Mouse (Mus musculus) NIH3T3 (cell line): ENCODE results near the gene Olfr649.
A peak's percentile ranks its signal among the peaks of the same experiment; 100 is the strongest.

Source experiments
- DNase-seq: peaks from one replicate; pipeline ENCODE4 v3.0.0-alpha.2; 2012; ENCODE audit warnings: low read depth

Gene Olfr649

DNA sequence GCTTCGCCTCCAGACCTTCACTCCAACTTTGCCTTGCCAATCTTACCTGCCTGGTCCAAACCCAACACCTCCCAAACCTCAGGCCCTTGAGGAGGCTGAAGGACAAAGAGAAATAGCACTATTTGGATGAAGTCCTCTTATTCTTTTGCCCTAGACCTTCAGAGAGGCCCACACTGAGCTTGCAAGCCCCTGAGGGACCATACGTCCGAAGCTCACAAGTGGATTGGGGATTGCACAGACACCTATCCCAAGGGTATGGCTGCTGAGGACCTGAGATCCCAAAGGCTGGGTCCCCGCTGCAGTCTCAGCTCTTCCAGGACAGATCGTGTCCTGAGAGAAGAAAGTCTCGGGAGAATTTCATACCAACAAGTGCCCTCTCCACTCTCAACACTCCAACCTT, at the start of gene Olfr649:
Gene Olfr649, minus strand, starts transcription at position 101 of the 400 bp plus-strand sequence.
- DNase-seq: no peak

DNA sequence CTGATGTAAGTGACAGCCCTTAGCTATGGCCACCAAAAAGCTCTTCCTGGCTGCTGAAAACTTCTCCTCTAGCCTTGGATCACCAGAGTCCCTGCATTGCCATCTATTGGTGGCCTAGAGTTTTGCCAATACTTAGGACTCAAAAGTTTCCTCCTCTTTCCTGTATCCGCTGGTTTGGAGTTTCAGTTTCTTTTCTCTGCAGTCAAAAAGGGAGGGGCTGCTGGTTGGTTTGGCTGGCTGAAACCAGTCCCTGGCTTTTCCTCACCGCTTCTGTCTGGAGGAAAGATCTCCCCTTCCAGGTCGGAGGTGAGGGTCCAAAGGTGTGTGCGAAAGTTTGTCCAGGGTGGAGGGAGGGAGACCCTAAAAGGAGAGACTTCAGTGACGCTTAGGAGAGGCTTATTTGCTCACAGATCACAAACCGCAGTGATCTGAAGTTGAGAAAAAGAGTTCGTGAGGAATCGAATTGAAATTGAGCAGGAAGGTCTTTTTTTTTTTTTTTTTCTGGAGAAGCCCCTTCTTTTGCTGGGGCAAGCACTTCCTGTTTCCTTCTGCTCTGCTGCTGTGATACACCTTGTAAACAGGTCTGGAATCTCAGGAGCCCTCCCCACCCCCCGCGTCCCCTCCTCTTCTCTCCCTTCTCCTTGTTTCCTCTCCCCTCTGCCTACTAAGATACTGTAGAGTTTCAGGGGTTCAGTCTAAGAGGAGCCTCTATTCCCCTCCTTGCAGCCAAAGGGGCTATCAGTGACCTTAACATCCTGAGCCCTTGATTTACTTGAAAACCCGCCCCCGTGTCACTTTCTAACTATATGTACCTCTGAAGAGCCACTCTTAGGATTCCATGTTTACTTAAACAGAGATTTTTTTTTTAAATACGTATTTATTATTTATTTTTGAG, 48.7 kb upstream of the Olfr649 start, which contains the start of gene Trim34a:
Gene Trim34a, plus strand, starts transcription at position 171 of the 895 bp plus-strand sequence.
- peak; percentile 84 for DNase-seq

DNA sequence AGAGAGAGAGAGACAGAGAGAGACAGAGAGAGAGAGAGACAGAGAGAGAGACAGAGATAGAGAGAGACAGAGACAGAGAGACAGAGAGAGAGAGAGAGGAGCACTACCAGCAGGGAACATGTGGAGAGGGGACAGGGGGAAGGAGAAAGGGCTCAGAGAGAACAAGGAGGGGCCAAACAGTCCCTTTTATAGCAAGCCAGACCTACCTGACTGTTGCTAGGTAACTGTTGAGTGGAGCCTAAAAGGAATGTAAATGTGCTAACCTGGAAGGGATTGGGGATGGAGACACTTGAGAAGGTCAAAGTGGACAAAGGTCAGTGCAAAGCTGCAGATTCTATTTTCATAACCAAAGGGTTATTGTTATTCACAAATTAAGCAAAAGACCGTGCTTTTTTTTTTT, 47.8 kb upstream of the Olfr649 start:
- DNase-seq: peak; percentile 1

- DNase-seq: no peak
Observed at GRCm38 (mm10) chr7:104240857-104241256, 45.1 kb upstream of the Olfr649 start.

- DNase-seq: peak; percentile 63
Observed at GRCm38 (mm10) chr7:104231203-104231602, 35.4 kb upstream of the Olfr649 start.

- peak; percentile 83 for DNase-seq
Observed at GRCm38 (mm10) chr7:104218701-104219569, 23.1 kb upstream of the Olfr649 start, which contains the start of gene Trim6. TSS of gene Trim6 (plus strand) at chr7:104218793.

GRCm38 (mm10) chr7:104217881-104218280, 22.1 kb upstream of the Olfr649 start:
- no peak for DNase-seq

- no peak for DNase-seq
Observed at GRCm38 (mm10) chr7:104216011-104216535, 20.3 kb upstream of the Olfr649 start.

GRCm38 (mm10) chr7:104206197-104206596, 10.4 kb upstream of the Olfr649 start:
- DNase-seq: no peak

- DNase-seq: peak; percentile 84
Observed at GRCm38 (mm10) chr7:104199822-104200221, 4.0 kb upstream of the Olfr649 start.

GRCm38 (mm10) chr7:104191275-104191674, 4.5 kb downstream of the Olfr649 start:
- no peak for DNase-seq

GRCm38 (mm10) chr7:104183292-104183691, 12.5 kb downstream of the Olfr649 start, which contains the start of gene Olfr648:
TSS of gene Olfr648 (minus strand) at chr7:104183392.
- DNase-seq: no peak

DNA sequence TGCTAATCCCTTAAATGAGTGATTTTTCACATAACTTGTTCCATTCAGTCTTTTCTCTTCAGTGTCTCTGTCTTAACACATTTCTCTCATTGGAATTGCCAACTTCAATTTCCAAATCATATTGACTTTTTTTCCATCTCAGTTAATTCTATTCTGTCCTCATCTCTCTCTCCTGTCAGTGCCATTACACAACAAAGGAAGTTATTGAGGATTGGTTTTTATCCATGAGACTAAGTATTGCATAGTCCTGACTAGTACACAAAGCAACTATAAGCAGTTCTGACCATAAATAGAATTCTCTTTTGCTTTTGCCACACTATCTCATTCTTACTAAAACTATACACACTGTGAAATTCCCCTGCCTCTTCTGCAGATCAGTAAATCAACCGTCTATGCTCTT, 16.7 kb downstream of the Olfr649 start:
- DNase-seq: no peak

DNA sequence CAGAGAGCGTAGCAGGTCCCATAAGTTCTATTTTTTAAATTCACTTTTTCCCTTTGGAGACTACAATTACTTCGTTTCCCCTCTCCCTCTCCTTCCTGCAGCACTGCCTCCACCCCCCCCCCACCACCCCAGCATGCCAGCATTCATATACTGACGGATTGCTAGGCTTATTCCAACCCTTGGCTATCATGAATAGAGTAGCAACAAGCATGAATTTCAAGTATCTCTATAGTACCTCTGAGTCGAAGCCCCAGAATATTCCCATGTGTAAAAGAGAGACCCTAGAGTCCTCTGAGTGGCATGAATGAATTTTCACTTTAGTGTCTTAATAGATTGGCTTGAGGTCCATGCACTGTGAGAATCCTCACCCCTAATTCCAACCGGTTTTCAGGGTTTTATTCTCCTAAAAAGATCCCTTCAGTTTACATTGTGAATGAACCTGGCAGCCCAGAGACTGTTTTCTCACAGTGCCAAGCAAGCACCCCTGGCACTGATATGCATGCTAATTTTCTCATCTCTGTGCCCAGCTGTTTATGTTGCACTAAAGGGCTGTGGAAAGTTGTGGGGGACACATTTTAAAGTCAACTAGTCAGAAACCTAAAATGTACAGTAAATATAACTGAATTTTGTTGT, 17.2 kb downstream of the Olfr649 start:
- DNase-seq: no peak

- no peak for DNase-seq
Observed at GRCm38 (mm10) chr7:104175085-104175484, 20.7 kb downstream of the Olfr649 start.

DNA sequence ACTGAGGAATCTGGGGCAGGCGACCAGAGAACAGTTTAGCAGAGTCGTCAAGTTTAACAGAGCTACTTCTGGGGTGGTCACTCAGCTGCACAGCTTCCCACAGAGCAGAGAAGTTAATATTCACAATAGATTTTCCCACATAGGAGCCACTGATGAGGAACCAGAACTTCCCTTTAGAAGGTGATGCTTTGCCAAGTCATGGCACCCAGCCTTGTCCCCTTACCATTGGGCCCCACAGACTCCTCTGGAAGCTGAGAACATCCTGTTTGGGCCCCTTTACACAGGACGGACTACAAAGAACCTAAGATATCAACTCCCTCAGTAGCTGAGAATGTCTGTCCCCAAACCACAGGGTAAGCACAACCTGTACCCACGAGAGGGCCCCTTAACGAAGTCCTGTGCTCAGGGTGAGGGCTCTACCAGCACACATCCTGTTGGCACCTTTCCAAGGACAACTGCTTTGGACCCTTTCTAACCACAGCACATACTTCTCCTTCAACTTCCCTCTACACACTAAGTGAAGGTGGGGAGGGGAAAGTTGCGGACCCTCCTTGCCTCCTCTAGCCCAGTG, 26.1 kb downstream of the Olfr649 start:
- DNase-seq: no peak

GRCm38 (mm10) chr7:104167105-104167504, 28.7 kb downstream of the Olfr649 start:
- no peak for DNase-seq

DNA sequence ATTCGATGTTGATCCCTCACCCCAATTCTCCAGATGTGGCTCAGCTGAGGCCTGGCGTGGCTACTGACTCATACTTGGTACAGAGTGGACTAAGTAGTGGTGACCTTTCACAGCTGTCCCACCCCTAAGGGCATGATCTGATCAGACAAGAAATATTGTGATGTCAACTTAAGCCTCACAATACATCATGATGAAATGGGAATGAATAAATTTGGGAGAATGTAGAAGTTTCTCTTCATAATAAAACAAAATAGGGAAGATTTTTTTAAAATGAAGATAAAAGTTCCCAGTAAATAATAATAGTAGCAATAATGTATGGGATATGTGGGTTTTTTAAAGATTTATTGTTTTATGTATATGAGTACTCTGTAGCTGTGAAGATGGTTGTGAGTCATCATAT, 45.3 kb downstream of the Olfr649 start, which contains the start of gene Ubqlnl:
Gene Ubqlnl, minus strand, starts transcription at position 101 of the 400 bp plus-strand sequence.
- no peak for DNase-seq

DNA sequence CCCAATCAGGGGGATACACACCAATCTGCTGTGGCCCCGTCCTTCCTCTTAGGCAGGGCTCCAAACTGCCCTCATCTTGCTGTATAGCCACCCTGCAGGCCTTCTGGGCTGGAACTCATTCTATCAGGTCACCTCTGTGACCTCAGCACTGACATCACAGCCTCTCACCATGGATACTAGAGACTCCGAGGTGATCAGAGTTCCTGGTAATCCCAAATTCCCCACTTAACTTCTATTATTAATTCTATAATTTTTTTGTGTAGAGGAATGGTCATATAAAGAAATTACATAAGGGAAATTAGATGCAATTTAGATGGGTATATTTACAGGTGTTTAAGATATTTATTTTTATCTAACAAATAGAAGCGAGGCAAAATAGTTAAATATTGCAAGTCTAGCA, 52.6 kb downstream of the Olfr649 start, which contains the start of gene Ubqln3:
Gene Ubqln3, minus strand, starts transcription at position 101 of the 400 bp plus-strand sequence.
- no peak for DNase-seq
